Mouse (Mus musculus) A20 (cell line): Measurements from ENCODE around the gene Kif1b.

Source experiments
- DNase-seq: peaks from one replicate; pipeline ENCODE4 v3.0.0-alpha.2; 2011; ENCODE audit warnings: low read depth, low spot score

Gene Kif1b

DNA sequence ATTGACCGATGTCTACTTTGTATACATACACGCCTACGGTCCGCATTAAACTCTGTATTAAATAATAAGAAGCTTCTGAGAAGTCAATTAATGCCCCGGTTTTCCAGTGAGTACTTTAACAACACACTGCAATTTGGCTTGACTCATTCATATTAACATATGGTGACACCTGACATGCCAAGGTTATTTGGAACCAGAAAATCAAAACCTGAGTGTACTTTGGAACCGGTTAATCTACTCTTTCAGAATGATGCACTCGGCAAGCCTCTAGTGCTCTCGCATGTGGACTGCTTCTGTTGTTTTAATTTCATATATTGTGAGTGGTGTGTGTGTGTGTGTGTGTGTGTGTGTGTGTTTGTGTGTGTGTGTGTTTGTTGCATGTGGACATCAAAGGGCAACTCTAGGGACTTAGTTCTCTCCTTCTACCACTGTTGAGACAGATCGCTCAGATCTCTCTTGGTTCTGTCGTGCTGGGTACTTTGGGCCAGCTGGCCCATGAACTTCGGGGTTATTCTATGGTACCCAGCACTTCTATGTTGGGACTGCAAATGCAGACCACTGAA, 6.9 kb upstream of the Kif1b start:
- DNase-seq: no peak

DNA sequence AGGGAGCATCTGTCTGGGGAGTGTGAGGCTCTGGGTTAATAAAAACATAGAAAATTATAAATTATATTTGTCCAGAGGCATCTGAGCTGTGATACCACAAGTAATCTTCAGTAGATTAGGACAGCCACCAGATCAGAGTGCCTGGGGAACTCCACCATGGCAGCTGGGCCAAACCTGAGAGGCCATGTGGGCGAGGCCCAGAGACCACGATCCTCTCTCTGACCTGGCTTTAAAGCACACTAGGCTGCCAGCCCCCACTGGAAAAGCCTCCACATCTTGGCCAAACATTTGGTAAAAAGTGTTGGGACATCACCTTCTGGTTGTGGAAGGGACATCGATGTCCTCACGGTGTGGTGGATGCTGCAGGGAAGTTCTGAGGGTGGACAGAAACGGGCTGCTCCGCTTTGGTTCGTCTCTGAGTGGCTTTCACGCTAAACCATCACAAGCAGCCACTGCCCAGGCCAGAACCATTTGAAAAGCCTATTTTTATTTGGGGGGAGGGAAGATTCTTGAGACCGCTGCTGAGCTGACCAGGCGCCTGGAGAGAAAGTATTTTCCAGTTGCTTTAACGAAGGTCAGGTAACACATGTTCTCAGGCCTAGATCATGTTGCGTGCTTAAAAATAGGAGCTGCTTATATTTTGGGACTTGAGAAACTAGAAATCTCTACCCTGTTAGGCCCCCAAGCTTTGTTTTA, 6.2 kb upstream of the Kif1b start:
- DNase-seq: no peak

DNA sequence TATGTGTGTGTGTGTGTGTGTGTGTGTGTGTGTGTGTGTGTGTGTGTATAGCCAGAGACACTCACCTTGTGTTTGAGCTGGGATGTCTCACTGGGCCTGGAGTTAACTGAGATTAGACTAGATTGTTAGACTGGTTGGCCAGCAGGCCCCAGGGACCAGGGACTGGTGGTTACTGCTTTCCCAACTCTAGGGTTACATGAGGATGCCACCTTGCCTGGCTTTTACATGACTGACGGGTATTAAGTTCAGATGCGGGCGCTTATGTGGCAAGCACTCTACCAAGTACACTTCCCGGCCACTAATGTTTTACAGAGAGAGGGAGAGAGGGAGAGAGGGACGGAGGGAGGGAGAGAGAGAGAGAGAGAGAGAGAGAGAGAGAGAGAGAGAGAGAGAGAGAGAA, 4.5 kb upstream of the Kif1b start:
- DNase-seq: no peak

DNA sequence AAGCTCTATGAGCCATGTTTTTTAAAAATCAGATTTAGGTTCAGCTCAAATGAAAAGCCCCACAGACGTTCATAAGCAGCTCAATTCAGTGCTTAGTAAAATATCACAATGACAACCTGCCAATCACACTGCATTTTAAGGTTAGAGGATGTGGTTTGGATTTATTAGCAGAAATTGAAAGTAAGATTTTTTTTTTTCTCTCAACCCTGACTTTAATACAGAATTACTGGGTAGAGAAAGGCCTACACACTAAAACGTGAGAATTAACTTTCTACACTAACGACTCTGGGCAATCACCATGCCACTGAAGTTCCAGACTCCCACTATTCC, 963 bp upstream of the Kif1b start:
- DNase-seq: no peak

GRCm38 (mm10) chr4:149306712-149307595, 539 bp downstream of the Kif1b start:
- peak; percentile 76 for DNase-seq

DNA sequence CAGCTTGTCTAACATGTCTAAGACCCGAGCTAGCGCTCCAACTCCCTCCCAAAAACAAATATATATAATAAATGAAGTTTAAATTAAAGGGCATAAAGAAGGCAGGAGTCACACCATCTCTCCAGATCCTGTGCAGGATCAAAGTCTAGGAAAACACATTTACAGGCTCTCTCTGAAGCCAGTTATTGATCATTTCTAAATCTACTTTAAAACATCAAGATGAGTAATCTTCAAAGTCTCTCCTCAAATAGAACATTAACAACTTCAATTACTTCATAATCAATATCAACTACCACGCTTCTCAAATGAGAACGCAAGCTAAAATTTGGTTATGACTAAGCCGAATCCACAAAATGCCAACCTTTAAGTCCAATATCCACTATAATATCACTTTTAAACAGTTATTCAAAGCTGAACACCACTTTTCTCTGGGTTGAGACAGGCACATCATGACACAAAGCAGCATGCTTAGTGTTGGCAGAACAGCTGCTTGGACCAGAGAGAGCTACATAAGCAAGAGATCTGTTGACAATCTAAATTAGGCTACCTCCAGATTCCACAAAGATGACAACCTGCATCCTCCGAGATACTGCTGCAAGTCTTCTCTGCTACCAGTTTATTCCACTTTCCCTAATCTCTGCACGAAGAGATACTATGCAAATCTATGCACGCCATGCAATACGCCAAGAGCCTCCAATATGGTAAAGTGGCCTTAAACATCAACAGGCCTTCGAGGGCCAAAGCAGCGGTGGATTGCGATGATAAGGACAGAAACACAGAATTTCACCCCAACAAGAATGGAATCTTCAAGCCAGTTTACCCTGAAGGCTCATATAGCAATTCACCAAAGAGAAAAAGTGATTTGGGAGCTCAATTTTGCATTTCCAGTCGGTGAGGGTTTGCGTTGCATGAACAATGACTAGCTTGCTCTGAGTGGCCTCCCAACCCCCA, 1.5 kb downstream of the Kif1b start:
- no peak for DNase-seq

GRCm38 (mm10) chr4:149304466-149304865, 3.0 kb downstream of the Kif1b start:
- DNase-seq: no peak

DNA sequence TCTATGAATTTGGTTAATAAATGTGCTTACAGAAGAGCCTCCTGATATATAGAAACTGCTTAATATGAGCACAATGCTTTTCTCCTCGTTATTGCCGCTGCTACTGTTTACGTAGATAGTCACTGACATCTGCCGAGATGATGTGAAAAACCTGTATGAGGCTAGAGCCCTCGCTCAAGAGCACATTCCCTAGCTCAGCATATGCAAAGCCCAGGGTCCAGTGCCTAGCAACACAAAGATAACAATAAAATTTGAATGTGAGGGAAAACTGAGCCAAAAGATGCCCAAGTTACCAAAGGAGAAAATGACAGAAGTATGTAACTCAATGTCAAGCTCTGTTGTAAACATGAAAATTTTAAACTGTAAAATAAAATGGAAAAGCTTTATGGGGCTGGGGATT, 4.0 kb downstream of the Kif1b start:
- DNase-seq: peak; percentile 64

DNA sequence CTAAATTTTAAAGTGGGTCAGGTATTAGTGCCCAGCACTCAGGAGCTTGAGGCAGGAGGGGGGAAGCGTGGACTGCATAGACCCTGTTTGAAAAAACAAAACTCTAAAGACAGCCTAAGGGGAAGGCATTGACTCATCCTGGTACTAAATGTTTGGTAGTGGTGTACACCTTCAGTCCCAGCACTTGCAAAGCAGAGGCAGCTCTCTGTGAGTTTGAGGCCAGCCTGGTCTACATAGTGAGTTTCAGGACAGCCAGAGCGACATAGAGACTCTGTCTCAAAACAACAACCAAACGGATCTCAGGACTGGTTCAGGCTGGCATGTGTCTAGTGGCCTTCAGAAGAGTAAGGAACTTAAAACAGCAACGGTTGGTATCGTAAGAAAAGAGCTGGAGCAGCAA, 4.7 kb downstream of the Kif1b start:
- peak; percentile 52 for DNase-seq

DNA sequence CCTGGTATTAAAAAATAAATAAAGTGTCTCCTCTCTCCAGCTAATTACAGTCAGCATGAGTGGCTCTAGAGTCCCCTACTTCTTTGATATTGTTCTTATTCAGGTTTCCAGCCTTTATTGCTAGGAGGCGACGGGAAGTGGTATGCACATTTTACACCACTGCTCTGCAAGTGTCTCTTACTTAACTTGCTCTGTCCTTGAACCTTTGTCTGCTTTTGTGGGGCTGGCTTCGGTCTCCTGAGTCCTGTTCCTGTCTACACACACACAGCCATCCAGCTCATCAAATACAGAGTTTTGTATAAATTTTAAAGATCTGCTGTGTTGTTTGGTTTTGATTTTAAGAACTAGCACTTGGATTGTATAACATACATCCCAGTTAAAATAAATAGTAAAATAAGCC, 5.4 kb downstream of the Kif1b start:
- DNase-seq: no peak

DNA sequence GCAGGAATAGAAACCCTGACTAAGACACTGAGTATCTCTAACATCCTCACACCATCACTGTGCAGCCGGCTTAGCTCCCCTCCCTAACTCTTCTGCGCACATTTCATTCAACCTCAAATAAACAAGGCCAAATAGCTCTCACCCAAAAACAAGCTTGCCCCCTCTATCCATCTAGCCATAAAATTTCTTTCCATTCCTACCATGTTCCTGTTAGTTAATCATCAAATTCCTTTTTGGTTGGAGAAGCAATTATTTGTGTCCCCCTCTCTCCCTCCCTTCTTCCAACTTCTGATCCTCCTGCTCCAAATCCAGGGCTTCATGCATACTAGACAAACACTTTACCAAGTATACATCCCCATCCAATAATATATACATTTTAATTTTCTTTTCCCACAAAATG, 11.0 kb downstream of the Kif1b start:
- DNase-seq: no peak

DNA sequence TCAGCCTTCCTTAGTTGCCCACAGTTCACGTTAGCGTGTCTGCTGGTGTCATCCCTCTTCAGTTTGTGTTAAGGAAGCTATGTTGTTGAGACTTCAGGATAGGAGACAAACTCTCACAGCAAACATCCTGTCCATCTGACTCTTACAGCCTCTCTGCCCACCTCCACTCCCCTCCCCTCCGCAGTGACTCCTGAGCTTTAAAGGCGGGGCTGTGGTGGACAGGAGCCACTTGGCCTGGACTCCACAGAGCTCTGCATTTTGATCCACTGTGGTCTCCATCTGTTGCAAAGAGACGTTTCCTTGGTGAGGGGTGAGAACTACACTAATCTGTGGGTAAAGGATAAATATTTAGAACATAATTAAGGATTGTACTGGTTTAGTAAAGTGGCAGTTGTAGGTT, 14.5 kb downstream of the Kif1b start:
- DNase-seq: no peak

- DNase-seq: no peak
Observed at GRCm38 (mm10) chr4:149291061-149291460, 16.4 kb downstream of the Kif1b start.

GRCm38 (mm10) chr4:149290157-149290750, 17.2 kb downstream of the Kif1b start:
- no peak for DNase-seq

GRCm38 (mm10) chr4:149286287-149287137, 21.0 kb downstream of the Kif1b start:
- DNase-seq: no peak

DNA sequence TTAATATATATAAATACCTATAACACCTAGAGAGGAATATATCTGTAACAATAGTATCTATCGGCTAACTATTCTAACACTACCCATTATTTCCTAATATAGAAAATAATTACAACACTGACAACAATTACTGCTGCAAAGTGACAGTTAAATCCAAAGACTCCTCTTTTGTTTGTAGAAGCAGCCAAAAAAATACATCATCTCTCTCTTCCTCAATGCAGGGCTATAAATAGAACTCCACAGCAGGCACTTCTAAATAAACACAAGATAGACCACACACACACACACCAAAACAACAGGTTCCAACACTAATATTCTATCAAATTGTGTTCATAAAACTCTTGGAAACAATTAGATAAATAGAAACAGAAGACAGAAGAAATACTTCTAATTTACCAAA, 21.8 kb downstream of the Kif1b start:
- no peak for DNase-seq

DNA sequence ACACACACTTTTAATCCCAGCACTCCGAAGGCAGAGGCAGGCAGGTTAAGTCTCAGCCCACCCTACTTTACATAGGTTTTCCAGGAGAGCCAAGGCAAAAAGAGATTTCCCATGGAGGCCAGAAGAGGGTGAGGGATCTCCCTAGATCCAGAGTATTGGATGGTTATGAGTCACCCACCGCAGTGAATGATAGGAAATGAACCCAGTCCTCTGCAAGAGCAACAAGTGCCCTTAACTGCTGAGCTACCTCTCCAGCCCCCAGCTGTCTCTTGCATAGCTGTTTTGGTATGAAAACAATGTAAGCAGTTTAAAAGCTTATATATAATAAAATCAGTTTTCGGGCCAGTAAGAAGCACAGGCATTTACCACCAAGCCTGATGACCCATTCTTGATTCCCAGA, 24.5 kb downstream of the Kif1b start:
- no peak for DNase-seq

GRCm38 (mm10) chr4:149282025-149282738, 25.3 kb downstream of the Kif1b start:
- DNase-seq: no peak

GRCm38 (mm10) chr4:149277571-149277970, 29.9 kb downstream of the Kif1b start:
- no peak for DNase-seq

- DNase-seq: peak; percentile 46
Observed at GRCm38 (mm10) chr4:149273128-149273527, 34.4 kb downstream of the Kif1b start.
